Mouse (Mus musculus): ENCODE measurements around the gene Akr1b8. TPM values are rescaled to one million over a fixed set of nuclear protein-coding genes. Genes with fewer than 3 reads are reported as not detected.
"Not testable (repeated sequence)": the region's sequence is repeated elsewhere in the genome, so short reads cannot be mapped to it uniquely, and the experiment has no call there.

Akr1b8 gene
- polyA plus RNA-seq, 1 experiment, result 2.2 TPM

DNA sequence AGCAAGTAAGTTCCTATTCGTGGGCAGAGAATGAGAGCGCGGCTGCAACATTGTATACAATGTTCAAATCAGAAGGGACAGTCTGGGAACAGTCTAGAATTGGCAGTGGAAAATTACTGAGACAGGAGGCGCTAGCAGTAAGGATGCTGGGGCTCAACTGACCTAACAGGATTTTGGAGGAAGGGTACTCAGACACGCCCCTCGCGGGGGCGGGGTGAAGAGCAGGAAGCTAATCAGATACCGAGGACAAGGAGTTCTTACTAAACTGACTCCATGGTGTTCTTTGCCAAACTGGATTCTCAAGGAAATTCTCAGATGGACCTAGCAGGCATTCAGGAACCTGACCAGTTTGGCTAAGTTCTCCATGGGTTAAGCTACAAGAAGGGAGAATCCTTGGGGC is 9.0 kb upstream of the Akr1b8 start:
- no peak for TF ChIP-seq CTCF (IDR thresholded peaks at IDR 0.05; ENCODE audit: extremely low read depth, insufficient read depth, low read length)
- no peak for TF ChIP-seq POLR2A (IDR thresholded peaks at IDR 0.05; ENCODE audit: extremely low read depth, insufficient read depth, low read length)
- Histone ChIP-seq H3K4me3 (ENCODE audit: insufficient read depth, low read length) (no peak overlapping the region), H3K27ac (ENCODE audit: insufficient read depth, low read length) (no peak overlapping the region), H3K4me1 (ENCODE audit: control insufficient read depth, insufficient read depth, low read length) (no peaks in the 10 kb centered on the region)

DNA sequence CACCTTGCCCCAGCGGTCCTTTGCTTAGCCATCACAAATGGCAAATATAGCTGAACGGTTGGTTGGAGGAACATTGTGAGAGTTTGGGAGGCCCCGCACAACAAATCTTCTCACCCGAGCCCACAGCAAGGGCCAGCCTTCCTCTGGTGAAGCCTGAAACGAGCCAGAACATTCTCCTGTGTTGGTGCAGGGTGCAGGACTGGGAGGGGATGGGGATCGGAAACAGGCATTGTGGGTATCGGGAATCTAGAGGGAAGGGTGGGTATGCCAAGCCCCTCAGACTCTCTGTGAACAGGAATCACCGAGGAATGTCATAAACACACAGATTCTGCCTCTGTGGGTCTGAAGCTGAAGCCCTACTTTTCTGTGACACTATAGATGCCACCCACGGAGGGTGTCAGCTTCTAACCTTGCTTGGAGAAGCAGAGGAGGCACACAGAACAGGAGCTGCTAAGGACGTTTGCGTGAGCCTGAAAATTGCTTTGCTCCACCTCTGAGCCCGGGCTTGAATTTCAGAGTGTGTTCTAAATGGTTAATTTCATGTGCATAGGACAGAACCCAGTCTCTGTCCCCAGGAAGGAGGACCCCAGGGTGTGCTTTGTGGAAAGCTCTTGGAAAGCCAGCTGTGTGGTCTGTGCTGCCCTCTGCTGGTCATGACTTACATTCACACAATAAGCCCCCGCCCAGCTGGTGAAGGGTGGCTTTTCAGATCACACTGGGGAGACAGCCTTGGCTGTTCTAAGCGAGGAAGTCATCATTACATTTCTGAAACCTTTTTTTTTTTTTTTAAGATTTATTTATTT is 7.6 kb upstream of the Akr1b8 start:
- TF ChIP-seq CTCF (IDR thresholded peaks at IDR 0.05; ENCODE audit: extremely low read depth, insufficient read depth, low read length) (peak; percentile 88), POLR2A (IDR thresholded peaks at IDR 0.05; ENCODE audit: extremely low read depth, insufficient read depth, low read length) (no peak)
- no peaks in the 10 kb centered on the region for H3K4me1 ChIP-seq (ENCODE audit: control insufficient read depth, insufficient read depth, low read length)
- H3K4me3 ChIP-seq (ENCODE audit: insufficient read depth, low read length), result no peak overlapping the region
- H3K27ac ChIP-seq (ENCODE audit: insufficient read depth, low read length), result no peak overlapping the region

DNA sequence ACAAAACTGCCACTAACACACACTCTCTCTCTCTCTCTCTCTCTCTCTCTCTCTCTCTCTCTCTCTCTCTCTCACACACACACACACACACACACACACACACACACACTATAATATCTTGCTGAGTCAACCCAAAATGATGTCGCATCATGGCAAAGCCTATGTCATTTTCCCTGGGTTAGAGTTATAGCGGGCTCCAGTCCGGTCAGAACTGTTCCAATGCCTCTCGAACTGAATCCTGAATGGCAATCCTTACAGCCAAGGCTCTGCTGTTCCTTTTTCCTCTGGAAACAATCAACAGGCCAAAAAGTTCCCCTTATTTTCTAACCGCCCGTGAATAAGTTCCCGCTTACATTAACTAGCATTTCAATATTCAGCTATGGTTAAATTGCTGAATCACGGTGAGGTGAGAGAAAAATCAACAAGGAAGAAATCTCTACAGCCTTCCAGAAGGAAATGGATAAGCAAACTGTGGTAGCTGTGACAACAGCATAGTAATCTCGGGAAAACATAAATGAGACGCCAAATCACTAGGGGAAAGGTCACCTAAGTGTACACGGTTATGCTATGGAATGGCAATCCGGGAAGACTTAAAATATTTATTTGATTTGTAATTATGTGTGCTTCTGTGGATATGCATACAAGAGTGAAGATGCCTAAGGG is 3.8 kb upstream of the Akr1b8 start:
- no peak for TF ChIP-seq POLR2A (IDR thresholded peaks at IDR 0.05; ENCODE audit: extremely low read depth, insufficient read depth, low read length)
- TF ChIP-seq CTCF (IDR thresholded peaks at IDR 0.05; ENCODE audit: extremely low read depth, insufficient read depth, low read length), result no peak
- no peaks in the 10 kb centered on the region for H3K4me1 ChIP-seq (ENCODE audit: control insufficient read depth, insufficient read depth, low read length)
- H3K4me3 ChIP-seq (ENCODE audit: insufficient read depth, low read length), result no peak overlapping the region
- no peak overlapping the region for H3K27ac ChIP-seq (ENCODE audit: insufficient read depth, low read length)

DNA sequence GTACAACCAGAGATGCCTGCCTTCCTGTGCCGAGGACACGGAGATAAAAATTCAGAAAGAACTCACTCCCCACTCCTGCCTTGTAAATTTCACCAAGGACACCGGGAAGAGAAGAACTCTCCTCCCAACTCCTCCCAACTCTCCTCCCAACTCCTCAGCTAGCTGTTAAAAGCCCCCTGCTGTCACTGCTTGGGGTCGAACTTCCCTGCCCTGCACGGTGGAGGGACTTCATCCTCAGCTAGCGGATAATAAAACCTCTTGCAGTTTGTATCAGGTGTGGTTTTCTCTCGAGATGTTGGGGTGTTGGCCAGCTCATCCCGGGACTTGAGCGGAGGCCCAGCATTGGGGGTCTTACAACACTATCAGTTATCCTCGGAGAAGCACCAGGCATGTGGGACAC is 2.4 kb upstream of the Akr1b8 start:
- H3K27ac ChIP-seq (ENCODE audit: insufficient read depth, low read length); H3K4me3 ChIP-seq (ENCODE audit: insufficient read depth, low read length); H3K4me1 ChIP-seq (ENCODE audit: control insufficient read depth, insufficient read depth, low read length): not testable (repeated sequence)

DNA sequence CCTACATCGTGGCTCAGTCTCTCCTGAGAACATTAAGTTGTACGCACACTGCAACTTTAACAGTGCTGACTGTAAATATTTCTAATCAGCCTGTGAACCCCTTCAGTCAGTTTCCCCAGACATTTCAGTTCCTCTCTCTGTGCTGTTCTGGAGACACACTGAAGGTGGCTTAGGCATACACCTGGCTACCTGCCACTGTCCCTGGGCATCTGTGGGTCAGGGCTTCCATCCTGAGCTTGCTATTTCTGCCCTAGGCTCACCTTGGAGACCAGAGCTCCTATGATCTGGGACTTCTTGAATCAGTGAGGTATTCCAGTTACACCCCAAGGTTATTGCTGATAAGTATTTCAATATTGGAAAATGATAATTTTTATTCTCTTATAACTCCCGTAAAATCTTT is 1.5 kb upstream of the Akr1b8 start:
- TF ChIP-seq CTCF (IDR thresholded peaks at IDR 0.05; ENCODE audit: extremely low read depth, insufficient read depth, low read length) (no peak), POLR2A (IDR thresholded peaks at IDR 0.05; ENCODE audit: extremely low read depth, insufficient read depth, low read length) (no peak)
- no peak overlapping the region for H3K27ac ChIP-seq (ENCODE audit: insufficient read depth, low read length)
- no peak overlapping the region for H3K4me3 ChIP-seq (ENCODE audit: insufficient read depth, low read length)
- H3K4me1 ChIP-seq (ENCODE audit: control insufficient read depth, insufficient read depth, low read length), result no peaks in the 10 kb centered on the region

DNA sequence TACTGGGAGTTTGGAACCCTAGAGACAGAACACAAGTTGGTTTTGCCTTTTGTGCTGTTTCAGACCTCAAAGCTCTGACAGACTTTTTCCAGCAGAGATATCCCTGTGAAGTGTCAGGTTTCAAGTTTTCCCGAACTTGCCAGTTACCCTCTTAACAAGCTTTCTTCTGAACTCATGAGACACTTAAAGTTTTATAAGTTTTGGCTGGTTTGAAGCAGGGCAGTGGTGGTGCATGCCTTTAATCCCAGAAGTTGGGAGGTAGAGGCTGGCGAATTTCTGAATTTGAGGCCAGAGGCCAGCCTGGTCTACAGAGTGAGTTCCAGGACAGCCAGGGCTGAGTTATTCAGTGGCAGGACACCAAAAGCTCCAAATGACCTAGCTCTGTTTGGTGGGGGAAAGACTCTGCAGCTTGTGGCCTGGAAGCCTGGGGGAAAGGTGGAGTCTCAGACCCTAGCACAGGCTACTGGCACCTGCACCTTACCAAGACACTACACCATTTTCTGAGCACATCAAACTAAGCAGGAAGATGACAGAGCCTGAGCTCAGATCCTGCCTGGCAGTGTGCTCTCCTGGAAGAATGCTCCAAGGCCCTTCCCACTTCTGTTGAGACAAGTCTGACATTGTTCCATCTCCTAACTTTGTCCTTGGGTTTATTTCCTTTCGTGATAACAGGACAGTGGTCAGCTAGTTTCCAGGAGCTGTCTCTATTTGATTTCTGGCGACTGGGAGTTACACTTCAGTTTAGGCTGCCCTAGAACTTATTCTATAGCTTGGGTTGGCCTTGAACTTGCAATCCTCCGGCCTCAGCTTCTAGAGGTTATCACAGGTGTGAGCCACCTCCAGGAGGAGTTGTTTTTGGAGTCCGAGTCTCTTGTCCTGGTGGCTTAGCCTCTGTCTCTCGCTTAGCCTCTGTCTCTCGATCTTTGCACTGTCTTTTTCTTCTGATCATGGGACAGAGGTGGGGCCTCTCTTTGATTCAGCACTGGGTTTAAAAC is 732 bp downstream of the Akr1b8 start:
- Histone ChIP-seq H3K4me3 (ENCODE audit: insufficient read depth, low read length) (no peak overlapping the region), H3K27ac (ENCODE audit: insufficient read depth, low read length) (no peak overlapping the region), H3K4me1 (ENCODE audit: control insufficient read depth, insufficient read depth, low read length) (no peaks in the 10 kb centered on the region)
- TF ChIP-seq CTCF (IDR thresholded peaks at IDR 0.05; ENCODE audit: extremely low read depth, insufficient read depth, low read length), result no peak
- no peak for TF ChIP-seq POLR2A (IDR thresholded peaks at IDR 0.05; ENCODE audit: extremely low read depth, insufficient read depth, low read length)

DNA sequence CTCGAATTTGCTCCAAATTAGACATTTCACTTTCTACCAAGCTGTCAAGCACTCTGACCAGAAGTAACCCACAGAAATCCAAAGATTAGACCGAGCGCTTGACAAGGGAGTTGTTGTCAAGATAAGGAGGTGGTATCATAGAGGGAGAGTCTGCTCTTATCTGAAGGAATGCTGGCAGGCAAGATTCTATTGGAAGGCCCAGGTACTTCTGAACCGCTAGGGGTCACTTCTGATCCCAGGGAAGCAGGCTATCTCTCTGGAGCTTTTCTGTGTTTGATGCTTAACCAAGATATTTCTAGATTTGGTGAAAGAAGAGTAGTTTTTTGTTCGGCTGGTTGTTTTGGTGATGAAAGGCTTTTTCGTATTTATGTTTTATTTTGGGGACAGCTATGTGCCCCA is 1.4 kb downstream of the Akr1b8 start:
- no peak overlapping the region for H3K27ac ChIP-seq (ENCODE audit: insufficient read depth, low read length)
- no peaks in the 10 kb centered on the region for H3K4me1 ChIP-seq (ENCODE audit: control insufficient read depth, insufficient read depth, low read length)
- no peak for TF ChIP-seq CTCF (IDR thresholded peaks at IDR 0.05; ENCODE audit: extremely low read depth, insufficient read depth, low read length)
- no peak for TF ChIP-seq POLR2A (IDR thresholded peaks at IDR 0.05; ENCODE audit: extremely low read depth, insufficient read depth, low read length)
- no peak overlapping the region for H3K4me3 ChIP-seq (ENCODE audit: insufficient read depth, low read length)

DNA sequence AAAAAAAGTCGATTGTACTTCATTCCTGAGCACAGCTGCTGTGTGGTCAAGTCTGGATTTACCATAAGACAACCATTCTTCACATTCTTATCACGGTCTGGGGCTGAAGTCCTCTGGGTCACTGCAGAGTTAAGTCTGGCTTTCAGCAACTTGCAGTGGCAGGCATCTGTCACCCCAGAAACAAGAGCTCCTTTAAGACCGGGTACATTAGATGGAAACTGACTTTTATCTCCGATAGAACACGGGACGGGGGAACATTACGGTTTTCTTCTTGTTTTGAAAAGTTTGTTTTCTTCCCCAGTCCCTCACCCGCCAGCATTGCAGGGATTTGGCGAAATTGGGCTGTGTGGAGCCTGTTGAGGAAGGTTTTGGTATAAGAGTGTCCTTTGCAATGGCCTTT is 1.9 kb downstream of the Akr1b8 start:
- Histone ChIP-seq H3K4me3 (ENCODE audit: insufficient read depth, low read length) (no peak overlapping the region), H3K27ac (ENCODE audit: insufficient read depth, low read length) (no peak overlapping the region), H3K4me1 (ENCODE audit: control insufficient read depth, insufficient read depth, low read length) (no peaks in the 10 kb centered on the region)
- TF ChIP-seq POLR2A (IDR thresholded peaks at IDR 0.05; ENCODE audit: extremely low read depth, insufficient read depth, low read length), result no peak
- no peak for TF ChIP-seq CTCF (IDR thresholded peaks at IDR 0.05; ENCODE audit: extremely low read depth, insufficient read depth, low read length)
